Mouse (Mus musculus): Measurements from ENCODE around the gene Thumpd3. TPM values are rescaled to one million over a fixed set of nuclear protein-coding genes. Genes with fewer than 3 reads are reported as not detected.

Thumpd3 gene
- polyA plus RNA-seq, 1 experiment from 2014 or later = 58.0 TPM

- DNase-seq (ENCODE audit: low spot score) = no peak
- Histone ChIP-seq H3K27ac (ENCODE audit: low read depth, low read length) (no peak overlapping the region), H3K4me3 (ENCODE audit: low read depth, low read length) (no peak overlapping the region), H3K27me3 (ENCODE audit: control insufficient read depth, insufficient read depth, low read length) (no peaks in the 10 kb centered on the region), H3K9me3 (ENCODE audit: control insufficient read depth, low read length) (no peaks in the 10 kb centered on the region), H3K36me3 (ENCODE audit: control insufficient read depth, insufficient read depth, low read length) (peaks cover 3% of the 10 kb centered on the region; the same call in 1 of the 2 replicates), H3K4me1 (replicated peaks; ENCODE audit: control insufficient read depth, insufficient read depth, low read length) (no peaks in the 10 kb centered on the region), H3K9ac (ENCODE audit: low read depth, low read length) (no peak overlapping the region), H3K4me2 (replicated peaks; ENCODE audit: low read depth, low read length) (no peak overlapping the region)
- 90% methylated on average over 3 of the region's 3 CpGs for WGBS
- ATAC-seq (ENCODE audit: low FRiP score) = no peak
These were observed 63.4 kb downstream of the Thumpd3 start for GRCm38 (mm10) chr6:113109378-113109777.

GRCm38 (mm10) chr6:113109956-113110355 lies 63.9 kb downstream of the Thumpd3 start:
- peaks cover 3% of the 10 kb centered on the region; the same call in 1 of the 2 replicates for H3K36me3 ChIP-seq (ENCODE audit: control insufficient read depth, insufficient read depth, low read length)

More at GRCm38 (mm10) chr6:113109956-113110355, 63.9 kb downstream of the Thumpd3 start:
- Histone ChIP-seq H3K9ac (ENCODE audit: low read depth, low read length) (no peak overlapping the region), H3K27ac (ENCODE audit: low read depth, low read length) (no peak overlapping the region), H3K4me1 (replicated peaks; ENCODE audit: control insufficient read depth, insufficient read depth, low read length) (no peaks in the 10 kb centered on the region), H3K9me3 (ENCODE audit: control insufficient read depth, low read length) (no peaks in the 10 kb centered on the region), H3K4me3 (ENCODE audit: low read depth, low read length) (no peak overlapping the region), H3K27me3 (ENCODE audit: control insufficient read depth, insufficient read depth, low read length) (no peaks in the 10 kb centered on the region), H3K4me2 (replicated peaks; ENCODE audit: low read depth, low read length) (no peak overlapping the region)
- 90% methylated on average over 7 of the region's 7 CpGs for WGBS
- no peak for DNase-seq (ENCODE audit: low spot score)
- ATAC-seq (ENCODE audit: low FRiP score) = no peak

Other genes with a start within 250 kb of the Thumpd3 start
- gene Srgap3, start 99.0 kb upstream of the Thumpd3 start, polyA plus RNA-seq (2014; fragmentation: Nextera tagmentation; extraction: Ambion mirVana) = 49.8 and 89.6 TPM in 2 replicates
- gene Setd5, start 31.1 kb downstream of the Thumpd3 start, polyA plus RNA-seq (2014; fragmentation: Nextera tagmentation; extraction: Ambion mirVana) = 74.7 and 91.1 TPM in 2 replicates
- 7.0 and 7.9 TPM in 2 replicates for gene Lhfpl4, start 149.2 kb downstream of the Thumpd3 start, polyA plus RNA-seq (2014; fragmentation: Nextera tagmentation; extraction: Ambion mirVana)
- 44.7 and 46.8 TPM in 2 replicates for gene Mtmr14, start 191.6 kb downstream of the Thumpd3 start, polyA plus RNA-seq (2014; fragmentation: Nextera tagmentation; extraction: Ambion mirVana)
- 0.24 and 0.29 TPM in 2 replicates for gene Cpne9, start 236.1 kb downstream of the Thumpd3 start, polyA plus RNA-seq (2014; fragmentation: Nextera tagmentation; extraction: Ambion mirVana)